Mouse (Mus musculus) neural tube, embryonic 14.5 days (tissue): ENCODE results near the gene Irf9. TPM values are rescaled to one million over a fixed set of nuclear protein-coding genes. Genes with fewer than 3 reads are reported as not detected.

Source experiments
- ATAC-seq: fragments of 200-750 bp; cut with Nextera tagmentation; 2 replicates; pipeline ENCODE4 v1.8.0; 2017; ENCODE audit warnings: low read depth, mild to moderate bottlenecking, moderate TSS enrichment, moderate library complexity
- H3K27ac ChIP-seq: fragments of 300-500 bp; sonication (generic); 2 replicates; pipeline ENCODE4 v1.5.1; 2014; ENCODE audit warnings: low read depth, mild to moderate bottlenecking, control low read depth, low read length, moderate library complexity, mixed read lengths
- H3K27me3 ChIP-seq: fragments of 300-500 bp; sonication (generic); 2 replicates; pipeline ENCODE4 v1.6.1; 2014; ENCODE audit warnings: low read length; ENCODE audit not compliant: control insufficient read depth, insufficient read depth
- H3K36me3 ChIP-seq: fragments of 300-500 bp; sonication (generic); 2 replicates; pipeline ENCODE4 v1.6.1; 2014; ENCODE audit warnings: low read length, mixed read lengths; ENCODE audit not compliant: control insufficient read depth, insufficient read depth
- H3K4me1 ChIP-seq: fragments of 300-500 bp; sonication (generic); 2 replicates; pipeline ENCODE4 v1.6.1; 2014; ENCODE audit warnings: low read length; ENCODE audit not compliant: control insufficient read depth, insufficient read depth
- H3K4me2 ChIP-seq: fragments of 300-500 bp; sonication (generic); 2 replicates; pipeline ENCODE4 v1.6.1; 2014; ENCODE audit warnings: mild to moderate bottlenecking, low read depth, low read length, control low read depth
- H3K4me3 ChIP-seq: fragments of 300-500 bp; sonication (generic); 2 replicates; pipeline ENCODE4 v1.5.1; 2014; ENCODE audit warnings: low read depth, low read length, control low read depth, mixed read lengths
- H3K9ac ChIP-seq: fragments of 300-500 bp; sonication (generic); replicated peaks from 2 replicates; pipeline ENCODE4 v1.6.1; 2014; ENCODE audit warnings: low read depth, mild to moderate bottlenecking, control low read depth, low read length, mixed read lengths
- H3K9me3 ChIP-seq: fragments of 300-500 bp; sonication (generic); 2 replicates; pipeline ENCODE4 v1.6.1; 2016; ENCODE audit warnings: low read length; ENCODE audit not compliant: control insufficient read depth
- WGBS: fragments of 180-500 bp; shearing (Covaris S2); extraction: QIAGEN DNeasy Blood & Tissue Kit; methylation state at CpG from one replicate; pipeline ENCODE4 v1.1.7; 2014; 5-methylcytosine and 5-hydroxymethylcytosine counted together
- polyA plus RNA-seq: library from polyadenylated mRNA; unstranded; fragments of >200 nt; fragmentation: Nextera tagmentation; extraction: Ambion mirVana; gene quantifications from 2 replicates; pipeline ENCODE4 v1.2.1, GENCODE M21; 2014

Gene Irf9
- polyA plus RNA-seq, 1 experiment from 2014 or later, result 6.6 TPM

- Histone ChIP-seq H3K4me2 (peak overlapping the region; percentile 61; the same call in 1 of the 2 replicates), H3K27ac (no peak overlapping the region), H3K36me3 (peaks cover 6% of the 10 kb centered on the region), H3K9ac (0 out of 2 replicates have a peak overlapping the region, but pooled peaks have one; percentile 63), H3K4me3 (no peak overlapping the region), H3K4me1 (peaks cover 10% of the 10 kb centered on the region; the same call in 1 of the 2 replicates), H3K9me3 (no peaks in the 10 kb centered on the region), H3K27me3 (no peaks in the 10 kb centered on the region)
- 66% methylated on average over 6 of the region's 6 CpGs for WGBS
- no peak for ATAC-seq
These were observed 17.8 kb upstream of the Irf9 start for GRCm38 (mm10) chr14:55585566-55585960.

DNA sequence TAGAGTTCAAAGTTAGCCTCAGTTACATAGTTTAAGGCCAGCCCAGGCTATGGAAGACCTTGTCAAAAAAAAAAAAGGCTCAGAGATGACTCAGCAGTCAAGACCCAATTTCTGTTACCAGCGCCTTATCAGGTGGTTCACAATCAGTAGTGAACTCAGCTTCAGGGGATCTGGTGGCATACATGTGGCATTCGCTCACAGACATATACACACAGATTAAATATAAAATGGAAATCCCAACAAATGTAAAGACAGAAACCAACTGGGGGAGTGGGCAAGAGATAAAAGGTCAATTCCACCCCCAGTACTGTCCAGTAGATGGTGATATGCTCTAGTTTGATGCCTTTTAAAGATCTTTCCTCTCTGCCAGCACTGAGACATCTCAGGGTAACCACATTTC, 17.2 kb upstream of the Irf9 start:
- Histone ChIP-seq H3K9me3 (no peaks in the 10 kb centered on the region), H3K36me3 (peaks cover under 1% of the 10 kb centered on the region), H3K4me1 (peaks cover 10% of the 10 kb centered on the region; the same call in 1 of the 2 replicates), H3K4me2 (no peak overlapping the region), H3K9ac (no peak overlapping the region), H3K27me3 (no peaks in the 10 kb centered on the region), H3K4me3 (no peak overlapping the region), H3K27ac (no peak overlapping the region)
- WGBS, result 96% methylated on average over 2 of the region's 2 CpGs
- no peak for ATAC-seq

GRCm38 (mm10) chr14:55589271-55589670, 14.1 kb upstream of the Irf9 start:
- Histone ChIP-seq H3K27me3 (no peaks in the 10 kb centered on the region), H3K27ac (no peak overlapping the region), H3K4me3 (no peak overlapping the region), H3K4me1 (peaks cover 26% of the 10 kb centered on the region), H3K36me3 (peaks cover 4% of the 10 kb centered on the region), H3K4me2 (no peak overlapping the region), H3K9ac (no peak overlapping the region), H3K9me3 (no peaks in the 10 kb centered on the region)
- 92% methylated on average over 5 of the region's 5 CpGs for WGBS
- no peak for ATAC-seq

DNA sequence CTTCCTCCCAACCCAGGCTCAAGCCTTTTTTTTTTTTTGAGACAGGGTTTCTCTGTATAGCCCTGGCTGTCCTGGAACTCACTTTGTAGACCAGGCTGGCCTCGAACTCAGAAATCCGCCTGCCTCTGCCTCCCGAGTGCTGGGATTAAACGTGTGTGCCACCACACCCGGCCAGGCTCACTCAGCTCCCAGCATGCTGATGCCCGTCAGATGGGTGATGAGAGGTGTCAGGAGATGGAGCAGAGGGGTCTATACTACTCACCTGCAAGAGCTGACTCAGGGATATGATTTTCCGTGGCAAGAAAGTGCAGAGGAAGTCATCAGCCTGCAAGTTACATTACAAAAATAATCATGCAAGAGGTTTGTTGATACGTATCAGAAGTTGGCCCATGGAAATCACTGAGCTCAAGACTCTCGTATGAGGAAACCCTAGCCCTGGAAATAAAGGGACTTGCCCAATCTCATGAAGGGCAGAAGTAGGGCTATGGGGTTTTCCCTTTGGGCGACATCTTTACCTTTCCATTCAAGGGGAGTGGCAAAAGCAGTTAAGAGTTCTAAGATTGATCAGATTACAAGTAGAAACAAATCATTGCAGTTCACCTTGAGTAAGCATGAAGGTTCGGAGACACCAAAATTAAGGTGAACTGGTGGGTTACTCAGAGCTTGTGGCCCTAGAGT, 13.5 kb upstream of the Irf9 start:
- H3K4me1 ChIP-seq, result peaks cover 22% of the 10 kb centered on the region
- H3K4me3 ChIP-seq, result peak overlapping the region; percentile 91
- H3K27ac ChIP-seq, result peak overlapping the region; percentile 93; the same call in 1 of the 2 replicates
- peak overlapping the region; percentile 83; the same call in 1 of the 2 replicates for H3K9ac ChIP-seq
- no peaks in the 10 kb centered on the region for H3K27me3 ChIP-seq
- peaks cover 10% of the 10 kb centered on the region for H3K36me3 ChIP-seq
- 91% methylated on average over 11 of the region's 11 CpGs for WGBS
- peak overlapping the region; percentile 96 for H3K4me2 ChIP-seq
- H3K9me3 ChIP-seq, result no peaks in the 10 kb centered on the region
- no peak for ATAC-seq

- peak within 1 kb of the TSS; percentile 96 for H3K4me2 ChIP-seq
- peak within 1 kb of the TSS; percentile 91 for H3K4me3 ChIP-seq
- H3K9me3 ChIP-seq, result no peaks in the 10 kb centered on the region
- peak; percentile 95 for ATAC-seq
- peaks cover 19% of the 10 kb centered on the region for H3K36me3 ChIP-seq
- peaks cover 22% of the 10 kb centered on the region for H3K4me1 ChIP-seq
- H3K9ac ChIP-seq, result peak within 1 kb of the TSS; percentile 83
- under 1% methylated on average over 22 of the region's 22 CpGs for WGBS
- H3K27ac ChIP-seq, result peak within 1 kb of the TSS; percentile 93
- no peaks in the 10 kb centered on the region for H3K27me3 ChIP-seq
These were observed 12.5 kb upstream of the Irf9 start, which contains the start of gene Psme2 for GRCm38 (mm10) chr14:55590748-55591330. Psme2 (minus strand) TSS chr14:55591113.

DNA sequence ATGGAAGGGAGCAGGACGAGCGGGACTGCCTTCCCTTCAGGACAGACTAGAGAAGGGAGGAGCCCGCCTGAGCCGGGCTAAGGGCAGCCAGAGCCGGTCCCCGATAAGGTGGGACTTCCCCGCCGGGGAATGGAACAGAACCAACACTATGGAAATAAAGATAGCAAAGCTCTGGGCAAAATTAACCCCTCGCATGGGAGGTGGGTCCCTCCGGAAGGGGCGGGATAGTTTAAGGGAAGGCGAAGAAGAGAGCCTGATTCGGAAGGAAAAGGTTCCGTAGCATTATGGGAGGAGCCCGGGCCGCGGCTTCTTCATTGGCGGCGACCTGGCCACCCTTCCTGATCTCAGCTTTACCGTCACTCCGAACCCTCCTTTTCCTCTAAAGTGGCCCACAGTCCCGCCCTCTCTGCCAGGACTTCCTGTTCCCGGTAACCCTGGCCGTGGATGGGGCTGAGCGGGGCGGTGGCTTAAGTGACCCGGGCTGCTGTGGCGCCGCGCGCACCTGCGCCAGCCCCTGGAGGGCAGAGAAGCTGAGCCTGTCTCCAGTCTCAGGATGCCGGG, 12.0 kb upstream of the Irf9 start, which contains the start of gene Rnf31:
Rnf31 (plus strand) TSS at position 378 of the 561 bp plus-strand sequence.
- Histone ChIP-seq H3K9ac (peak within 1 kb of the TSS; percentile 83), H3K4me3 (peak within 1 kb of the TSS; percentile 91), H3K27me3 (no peaks in the 10 kb centered on the region), H3K27ac (peak within 1 kb of the TSS; percentile 93), H3K4me1 (peaks cover 22% of the 10 kb centered on the region), H3K36me3 (peaks cover 25% of the 10 kb centered on the region), H3K9me3 (no peaks in the 10 kb centered on the region), H3K4me2 (peak within 1 kb of the TSS; percentile 96)
- ATAC-seq, result peak; percentile 92
- 0% methylated on average over 32 of the region's 33 CpGs for WGBS

- H3K4me1 ChIP-seq, result peaks cover 22% of the 10 kb centered on the region
- peaks cover 33% of the 10 kb centered on the region for H3K36me3 ChIP-seq
- 8% methylated on average over 16 of the region's 16 CpGs for WGBS
- no peak for ATAC-seq
- peak overlapping the region; percentile 91 for H3K4me3 ChIP-seq
- H3K27me3 ChIP-seq, result no peaks in the 10 kb centered on the region
- no peak overlapping the region for H3K27ac ChIP-seq
- no peaks in the 10 kb centered on the region for H3K9me3 ChIP-seq
- peak overlapping the region; percentile 96 for H3K4me2 ChIP-seq
- peak overlapping the region; percentile 83 for H3K9ac ChIP-seq
These were observed 11.1 kb upstream of the Irf9 start for GRCm38 (mm10) chr14:55592226-55592625.

DNA sequence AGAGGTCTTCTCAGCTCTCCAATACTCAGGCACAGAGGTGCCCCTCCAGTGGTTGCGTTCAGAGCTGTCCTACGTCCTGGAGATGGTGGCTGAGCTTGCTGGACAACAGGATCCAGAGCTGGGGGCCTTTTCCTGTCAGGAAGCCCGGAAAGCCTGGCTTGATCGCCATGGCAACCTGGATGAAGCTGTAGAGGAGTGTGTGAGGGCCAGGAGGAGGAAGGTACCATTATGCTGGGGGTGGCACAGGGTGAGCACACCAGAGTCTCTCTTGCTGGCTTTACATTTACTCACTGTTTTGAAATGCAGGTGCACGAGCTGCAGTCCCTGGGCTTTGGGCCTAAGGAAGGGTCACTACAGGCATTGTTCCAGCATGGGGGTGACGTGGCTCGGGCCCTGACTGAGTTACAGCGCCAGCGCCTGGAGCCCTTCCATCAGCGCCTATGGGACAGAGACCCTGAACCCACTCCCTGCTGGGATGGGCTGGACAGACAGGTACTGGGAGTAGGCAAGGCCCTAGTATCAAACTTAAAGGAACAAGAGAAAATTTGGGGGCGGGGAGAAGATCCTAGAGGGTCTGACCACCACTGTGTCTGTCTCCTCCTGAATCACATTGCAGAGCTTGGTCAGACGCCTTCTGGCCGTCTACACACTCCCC, 7.2 kb upstream of the Irf9 start:
- H3K9me3 ChIP-seq, result no peaks in the 10 kb centered on the region
- H3K4me2 ChIP-seq, result no peak overlapping the region
- H3K9ac ChIP-seq, result no peak overlapping the region
- WGBS, result 75% methylated on average over 13 of the region's 13 CpGs
- H3K4me3 ChIP-seq, result no peak overlapping the region
- no peaks in the 10 kb centered on the region for H3K27me3 ChIP-seq
- peaks cover 17% of the 10 kb centered on the region for H3K4me1 ChIP-seq
- ATAC-seq, result no peak
- H3K27ac ChIP-seq, result no peak overlapping the region
- H3K36me3 ChIP-seq, result peaks cover 60% of the 10 kb centered on the region
